Mouse (Mus musculus) telencephalon, adult 2 months (tissue): ENCODE measurements at regions not wholly inside any gene's neighbourhood (a gene's known extent, or its start where the extent isn't known, plus 50 kb on each side); places are given as distances from the start of the nearest gene placed in this dataset.

ENCODE experiments used
- DNase-seq: peaks from one replicate; pipeline ENCODE4 v3.0.0-alpha.2; 2011; ENCODE audit warnings: low read depth, low spot score

DNA sequence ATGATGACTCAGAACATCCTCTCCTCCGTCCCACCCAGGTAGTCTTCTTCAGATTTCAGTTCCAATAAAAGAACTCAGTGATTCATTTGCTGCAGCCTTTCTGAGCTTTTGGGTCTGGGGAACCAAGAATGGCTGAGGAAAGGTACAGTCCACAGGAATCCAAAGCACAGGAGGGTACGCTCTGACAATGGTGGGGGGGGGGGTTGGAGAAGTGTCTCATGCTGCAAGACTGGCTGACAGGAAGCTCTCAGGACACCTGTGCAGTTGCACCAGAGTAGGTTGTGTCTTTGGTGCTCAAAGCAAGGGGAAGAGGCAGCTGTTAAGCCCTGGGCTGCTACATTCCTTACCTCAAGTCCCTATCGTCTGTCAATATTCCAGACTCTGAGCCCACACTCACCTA is 192.7 kb upstream of the Bcl6 start:
- no peak for DNase-seq

DNA sequence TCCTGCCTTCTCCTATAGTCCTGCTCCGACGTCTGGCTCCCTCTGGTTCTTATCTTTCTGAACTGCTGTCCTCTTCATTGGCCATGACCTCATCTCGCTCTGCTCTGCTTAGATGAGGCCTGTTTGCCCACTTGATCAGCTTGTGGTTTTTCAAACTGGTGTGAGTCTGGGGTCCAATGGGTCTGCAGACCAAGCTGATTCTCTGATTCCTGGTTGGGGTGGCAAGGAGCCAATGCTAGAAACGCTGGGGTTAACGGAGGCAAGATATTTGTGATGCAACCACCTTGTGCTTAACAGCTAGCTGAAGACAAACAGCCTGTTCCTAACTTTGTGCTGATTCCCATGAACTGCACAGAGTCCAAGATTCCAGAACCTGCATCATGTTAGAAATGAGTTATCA is 192.0 kb upstream of the Bcl6 start:
- no peak for DNase-seq

DNA sequence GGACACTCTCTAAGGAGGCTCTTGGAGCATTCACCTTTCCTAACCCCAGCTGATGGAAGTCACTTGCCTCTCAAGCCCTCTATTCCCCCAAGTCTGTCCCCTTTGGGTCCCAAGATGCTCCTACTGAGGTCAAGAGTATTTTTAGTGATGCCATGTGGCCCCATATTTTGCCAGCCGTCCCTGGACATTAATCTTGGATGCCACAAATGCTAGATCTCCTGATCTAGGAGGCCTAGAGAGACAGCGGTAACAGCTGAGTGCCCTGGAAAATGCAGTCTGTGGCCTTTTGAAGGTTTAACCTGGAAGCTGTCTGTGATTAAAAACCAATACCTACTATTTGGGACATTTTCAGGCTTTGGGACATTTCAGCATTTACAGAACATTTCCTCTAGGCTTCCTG is 188.9 kb upstream of the Bcl6 start:
- no peak for DNase-seq

DNA sequence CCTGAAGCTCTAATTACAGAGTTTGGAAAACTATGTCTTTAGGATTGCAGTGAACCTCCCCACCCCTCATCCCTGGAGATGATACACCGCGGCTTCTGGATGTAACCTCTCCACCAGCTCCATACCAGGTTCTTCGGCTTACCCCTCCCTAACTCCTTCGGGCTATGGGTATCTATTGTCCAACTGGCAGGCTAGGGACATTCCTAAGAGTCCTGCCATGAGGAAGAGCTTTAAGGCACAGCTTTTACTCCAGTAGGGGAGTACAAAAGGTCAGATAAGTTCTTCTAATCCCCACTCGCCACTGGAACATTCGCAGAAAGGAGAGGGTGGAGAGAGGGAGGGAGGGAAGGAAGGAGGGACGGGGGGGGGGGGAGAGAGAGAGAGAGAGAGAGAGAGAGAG is 188.5 kb upstream of the Bcl6 start:
- no peak for DNase-seq

DNA sequence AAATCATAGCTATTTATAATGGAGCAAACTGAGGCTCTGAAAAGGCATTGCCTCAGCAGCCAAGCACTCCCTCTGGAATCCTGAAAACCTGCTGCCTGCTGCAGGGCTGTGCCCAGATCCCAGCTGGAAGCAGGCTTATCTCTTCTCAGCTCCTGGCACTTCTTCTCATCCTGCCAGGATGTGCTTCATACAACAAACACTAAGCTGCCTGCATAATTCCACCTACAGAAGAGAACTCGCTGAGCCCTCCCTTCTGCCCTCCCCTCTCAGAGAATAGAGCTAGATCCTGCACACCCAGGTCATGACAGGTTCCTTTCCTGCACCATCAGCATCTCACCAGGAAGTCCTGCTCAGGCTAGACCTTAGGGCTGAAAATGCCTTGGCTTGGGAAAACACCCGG is 187.4 kb upstream of the Bcl6 start:
- peak; percentile 80 for DNase-seq

DNA sequence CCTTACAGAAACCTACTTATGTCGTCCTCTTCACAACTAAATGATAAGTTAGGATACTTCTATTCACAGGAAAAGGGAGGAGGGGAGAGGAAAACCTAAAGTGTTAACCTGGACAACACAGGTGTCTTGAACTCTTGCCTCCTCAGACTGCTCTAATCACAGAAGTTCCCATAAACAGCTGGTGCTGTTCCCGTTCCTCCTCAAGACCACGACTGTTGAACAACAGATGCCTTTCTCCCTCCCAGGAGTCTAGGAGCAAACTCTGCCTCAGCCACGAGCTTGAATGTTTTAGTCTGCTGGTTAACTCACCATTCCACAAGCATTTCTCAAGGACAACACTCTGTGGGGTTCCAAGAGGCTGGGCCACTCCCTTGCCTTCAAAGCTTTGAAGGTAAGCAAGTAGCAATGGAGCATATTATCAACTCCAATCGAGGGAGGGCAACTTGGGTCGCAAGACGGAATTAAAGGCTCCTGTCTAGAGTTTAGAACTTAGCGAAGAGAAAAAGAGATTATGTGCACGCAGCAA is 186.6 kb upstream of the Bcl6 start:
- DNase-seq, result no peak

DNA sequence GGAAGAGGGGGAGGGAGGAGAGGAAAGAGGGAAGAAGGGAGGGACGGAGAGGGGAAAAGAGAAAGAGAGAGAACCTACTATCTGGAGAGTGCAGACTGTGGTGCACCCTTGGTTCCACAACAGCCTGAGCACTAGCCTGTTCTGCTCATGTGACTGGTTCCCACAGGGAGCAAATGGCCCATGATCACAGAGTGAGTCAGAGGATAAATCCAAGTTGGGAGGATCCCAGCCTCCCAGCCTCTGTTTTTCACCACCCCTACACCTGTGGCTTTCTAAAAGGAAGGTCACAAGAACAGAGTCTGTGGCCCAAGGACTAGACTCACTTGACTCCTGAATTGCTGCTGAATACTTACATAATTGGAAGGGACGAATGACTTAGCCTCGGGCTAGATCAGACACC is 185.9 kb upstream of the Bcl6 start:
- no peak for DNase-seq

DNA sequence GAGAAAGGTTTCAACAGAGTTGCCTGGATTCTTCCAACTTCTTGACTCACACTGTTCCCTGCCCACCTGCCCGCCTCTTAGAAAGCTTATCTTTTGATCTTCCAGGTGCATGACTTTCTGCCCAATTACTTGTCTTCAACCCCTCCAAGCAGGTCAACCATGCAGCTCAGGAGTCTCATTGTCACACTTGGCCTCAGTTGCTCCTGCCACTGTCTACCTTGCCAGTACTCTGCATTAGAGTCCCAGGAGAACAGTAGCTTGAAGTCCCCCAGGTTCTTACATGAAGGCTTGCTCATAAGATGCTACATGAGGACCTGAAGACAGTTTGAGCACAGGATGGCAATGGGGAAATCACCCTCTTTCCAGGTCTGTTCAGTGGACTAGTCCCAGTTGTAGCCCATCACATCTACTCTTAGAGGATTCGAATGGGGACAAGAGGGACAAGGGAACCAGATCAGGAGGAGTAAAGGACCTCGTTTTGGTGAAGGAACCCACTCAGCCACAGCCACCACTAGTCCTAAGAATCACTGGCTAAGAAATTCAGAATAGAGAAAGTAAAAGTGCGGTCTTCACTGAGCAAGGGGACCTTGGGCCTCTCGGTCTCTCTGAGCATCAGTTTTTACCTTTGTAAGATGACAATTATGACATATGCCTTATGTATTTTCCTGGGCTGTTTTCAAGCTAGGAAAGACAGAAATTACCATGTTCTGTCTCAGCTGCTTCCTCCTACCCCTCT is 185.3 kb upstream of the Bcl6 start:
- DNase-seq, result no peak

DNA sequence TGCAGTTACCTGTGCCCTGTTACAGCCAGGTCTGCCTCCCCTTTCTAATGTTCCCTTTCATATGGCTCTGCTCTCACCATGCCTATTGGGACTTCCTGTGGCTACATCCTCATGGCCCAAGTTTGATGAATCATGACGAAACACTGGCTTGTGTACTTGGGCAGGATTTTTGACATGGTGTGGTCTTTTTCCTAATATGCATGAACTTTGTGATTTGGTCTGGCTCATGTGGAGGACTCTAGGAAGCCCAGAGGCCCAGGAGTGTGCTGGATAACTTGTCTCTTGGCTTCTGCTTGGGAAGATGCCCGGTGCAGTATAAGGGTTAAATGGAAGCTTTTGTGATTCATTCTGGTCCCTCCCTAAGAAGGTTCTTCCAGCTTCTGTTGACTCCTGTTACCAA is 184.0 kb upstream of the Bcl6 start:
- DNase-seq, result no peak

DNA sequence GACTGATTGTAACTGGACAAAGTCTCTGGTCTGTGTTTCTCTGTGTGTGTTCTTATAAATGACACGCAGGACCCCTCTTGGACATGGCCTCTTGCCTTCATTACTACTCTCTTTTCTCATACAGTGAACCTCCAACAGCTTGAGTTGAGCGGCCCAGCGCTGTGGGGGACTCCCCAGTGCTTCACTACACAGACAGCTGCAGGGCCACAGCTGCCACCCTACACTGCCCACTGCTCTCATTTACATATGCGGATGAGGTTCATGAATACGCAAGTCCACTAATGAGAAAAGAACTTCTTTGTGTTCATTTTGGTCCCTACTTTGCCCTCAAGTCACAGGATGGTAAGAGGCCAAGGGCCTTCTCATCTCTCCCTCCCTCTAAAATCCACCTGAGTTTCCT is 183.4 kb upstream of the Bcl6 start:
- no peak for DNase-seq

DNA sequence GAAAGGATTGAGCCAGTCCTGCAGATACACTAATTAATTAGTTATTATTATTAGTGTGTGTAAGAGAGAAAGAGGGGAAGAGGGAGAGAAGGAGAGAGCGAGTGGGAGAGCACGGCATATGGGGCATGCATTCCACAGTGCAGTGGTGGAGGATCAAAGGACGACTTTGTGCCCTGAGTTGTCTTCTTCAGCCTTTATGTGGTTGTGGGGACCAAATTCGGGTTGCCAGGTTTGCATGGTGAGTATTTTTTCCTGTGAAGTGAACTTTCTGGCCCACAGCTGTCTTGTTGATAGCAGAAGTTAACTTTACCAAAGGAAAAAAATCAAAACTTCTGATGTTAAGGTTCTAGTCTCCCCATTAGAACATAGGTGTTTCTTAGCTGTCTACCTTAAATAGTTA is 182.5 kb upstream of the Bcl6 start:
- no peak for DNase-seq

DNA sequence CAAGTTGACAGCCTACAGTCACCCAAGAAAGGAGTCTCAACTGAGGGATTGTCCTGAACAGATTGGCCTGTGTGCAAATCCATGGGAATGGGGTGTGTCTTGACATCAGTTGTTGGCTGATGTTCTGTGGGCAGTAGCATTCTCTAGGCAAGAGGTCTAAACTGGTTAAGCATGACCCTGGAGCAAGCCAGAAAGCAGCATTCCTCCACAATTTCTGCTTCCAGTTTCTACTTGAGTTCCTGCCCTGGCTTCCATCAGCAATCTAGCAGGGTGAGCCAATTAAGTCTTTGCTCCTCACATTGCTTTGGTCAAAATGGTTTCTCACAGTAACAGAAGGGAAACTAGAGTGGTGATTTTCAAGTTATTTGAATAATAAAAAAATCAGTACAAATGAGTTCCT is 177.8 kb upstream of the Bcl6 start:
- DNase-seq, result no peak

DNA sequence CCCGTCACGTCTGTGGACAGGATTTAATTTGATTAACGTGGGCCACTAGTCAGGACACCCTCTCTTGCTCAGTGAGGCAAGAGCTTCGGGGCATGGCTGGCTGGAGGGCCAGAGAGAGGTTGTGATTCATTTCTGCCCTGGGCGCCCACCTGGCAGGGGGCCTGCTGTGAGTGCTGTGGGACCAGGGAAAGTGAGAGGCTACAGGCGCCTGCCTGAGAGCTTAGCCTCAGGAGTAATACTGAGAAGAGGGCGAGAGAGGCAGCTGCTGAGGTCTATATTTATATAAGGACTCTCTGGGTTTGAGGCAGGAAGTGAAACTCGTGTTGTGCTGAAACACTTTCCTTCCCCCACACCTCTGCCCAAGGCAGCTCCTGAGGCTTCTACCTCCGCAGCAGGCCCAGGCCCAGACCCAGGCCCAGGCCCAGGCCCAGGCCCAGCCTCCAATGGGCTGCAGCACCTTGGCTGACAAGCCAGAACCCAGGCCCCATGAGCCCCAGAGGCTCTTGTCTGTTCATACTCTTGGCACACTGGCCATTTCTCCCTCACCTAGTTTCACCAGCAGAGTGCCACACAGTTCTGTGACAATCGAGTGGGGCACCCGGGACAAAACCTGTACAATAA is 176.9 kb upstream of the Bcl6 start:
- DNase-seq, result no peak

DNA sequence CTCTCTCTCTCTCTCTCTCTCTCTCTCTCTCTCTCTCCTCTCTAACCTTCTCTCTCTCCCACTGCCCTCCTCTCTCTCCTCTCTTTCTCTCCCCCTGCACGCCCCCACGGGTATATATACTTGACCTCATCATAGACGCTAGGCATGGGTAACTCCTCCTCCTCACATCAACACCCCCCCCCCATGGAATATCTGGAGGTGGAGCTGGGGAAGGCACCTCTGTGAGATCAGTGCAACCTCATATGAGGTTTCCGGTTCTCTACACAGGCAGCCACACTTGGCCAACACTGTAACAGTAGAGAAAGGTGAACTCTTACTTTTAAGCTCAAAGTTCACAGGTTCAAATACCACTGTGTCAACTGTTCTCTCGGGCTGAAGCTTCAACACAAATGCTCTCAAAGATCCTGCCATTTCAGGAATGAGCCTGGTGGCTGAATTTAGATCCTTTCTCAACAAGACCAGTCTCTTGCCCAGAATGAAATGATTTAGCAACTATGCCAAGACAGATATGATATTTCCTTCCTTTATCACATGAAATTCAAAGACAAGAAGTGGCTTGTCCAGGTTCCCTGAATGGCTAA is 172.1 kb upstream of the Bcl6 start:
- DNase-seq, result no peak

DNA sequence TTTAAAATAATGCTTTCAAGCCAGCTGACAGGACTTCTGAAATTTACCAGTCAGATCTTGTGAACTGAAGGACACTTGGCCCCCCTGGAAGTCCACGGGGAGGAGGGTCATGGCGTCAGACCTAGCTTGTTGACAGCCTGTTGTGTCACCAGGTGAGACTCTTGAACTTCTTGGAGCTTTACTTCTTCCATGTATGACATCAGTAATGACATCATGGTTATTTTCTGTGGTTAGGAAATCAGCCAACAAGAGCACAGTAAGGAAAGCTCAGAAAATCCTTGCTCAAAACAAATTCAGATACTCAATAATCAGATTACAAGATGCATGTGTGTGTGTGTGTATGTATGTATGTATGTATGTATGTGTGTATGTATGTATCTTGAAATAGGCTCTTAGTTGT is 170.7 kb upstream of the Bcl6 start:
- no peak for DNase-seq

DNA sequence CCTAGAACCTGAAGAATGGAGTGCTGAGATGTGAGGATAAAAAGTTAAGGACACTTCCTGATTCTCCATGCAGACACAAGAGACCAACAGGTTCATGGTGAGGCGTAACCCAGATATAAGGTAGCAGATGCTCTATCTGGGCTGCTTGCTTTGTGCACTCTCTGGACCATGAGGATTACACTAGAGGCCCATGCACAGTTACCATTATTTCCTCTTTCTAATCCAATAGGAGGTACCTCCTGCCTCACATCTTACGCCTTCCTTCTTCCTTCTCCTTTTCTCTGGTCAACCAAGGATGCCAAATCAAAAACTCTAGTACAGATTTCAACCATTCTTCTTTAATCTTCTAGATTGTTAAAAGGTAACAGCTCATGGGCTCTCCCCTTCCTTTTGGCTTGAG is 169.1 kb upstream of the Bcl6 start:
- DNase-seq, result no peak

DNA sequence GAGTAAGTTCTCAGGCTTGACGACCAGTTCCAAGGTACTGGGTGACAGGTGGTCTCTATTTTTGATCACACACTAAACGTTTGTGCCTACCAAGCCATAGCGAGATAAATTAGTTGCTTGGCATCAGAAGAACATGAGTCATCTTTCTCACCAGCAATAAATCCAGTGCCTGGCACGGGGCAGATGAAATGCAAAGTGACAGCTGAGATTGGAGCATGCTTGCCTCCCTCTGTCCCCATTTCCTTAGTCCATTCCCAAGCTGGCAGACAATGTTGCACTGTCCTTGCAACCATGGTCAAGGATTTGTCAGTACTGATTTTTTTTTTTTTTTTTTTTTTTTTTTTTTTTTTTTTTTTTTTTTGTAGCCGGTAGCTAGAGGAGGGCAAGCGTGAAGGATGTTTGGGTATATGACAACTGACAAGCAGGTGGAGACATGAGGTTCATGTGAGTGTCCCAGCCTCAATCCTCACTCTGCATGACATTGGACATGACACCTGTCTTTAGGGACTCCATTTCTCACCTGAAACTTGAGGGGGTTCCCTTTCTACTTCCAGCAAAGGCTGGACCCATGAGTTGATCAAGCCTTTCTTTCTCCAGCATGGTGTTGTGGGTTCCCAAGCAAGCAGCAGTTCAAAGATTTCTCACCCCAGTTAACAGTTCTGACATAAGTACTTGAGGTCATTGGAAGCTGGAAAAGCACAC is 168.2 kb upstream of the Bcl6 start:
- peak; percentile 49 for DNase-seq

DNA sequence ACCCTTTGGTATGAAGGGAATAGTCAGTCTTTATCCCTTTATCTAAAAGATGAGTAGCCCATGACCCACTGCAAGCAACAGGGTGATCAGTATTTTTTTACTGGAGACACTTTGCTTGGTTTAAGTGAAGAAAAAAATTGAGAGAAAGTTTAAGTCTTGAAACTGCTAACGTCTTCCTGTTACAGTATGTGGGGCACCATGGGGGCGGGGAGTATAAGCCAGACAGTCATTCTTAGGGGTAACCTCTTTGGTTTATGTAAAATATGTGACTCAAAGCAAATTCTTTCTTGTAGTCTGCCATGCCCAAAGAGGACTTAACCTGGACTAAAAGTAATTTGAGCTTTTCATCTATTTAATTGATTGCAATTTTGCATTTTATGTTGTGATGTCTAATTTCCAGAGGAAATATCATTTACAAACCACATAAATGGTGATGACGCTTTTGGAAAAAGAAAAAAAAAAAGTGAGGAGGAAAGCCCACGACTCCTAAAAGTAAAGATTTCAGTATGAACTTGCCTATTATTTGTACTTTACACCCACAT is 166.2 kb upstream of the Bcl6 start:
- DNase-seq, result no peak

DNA sequence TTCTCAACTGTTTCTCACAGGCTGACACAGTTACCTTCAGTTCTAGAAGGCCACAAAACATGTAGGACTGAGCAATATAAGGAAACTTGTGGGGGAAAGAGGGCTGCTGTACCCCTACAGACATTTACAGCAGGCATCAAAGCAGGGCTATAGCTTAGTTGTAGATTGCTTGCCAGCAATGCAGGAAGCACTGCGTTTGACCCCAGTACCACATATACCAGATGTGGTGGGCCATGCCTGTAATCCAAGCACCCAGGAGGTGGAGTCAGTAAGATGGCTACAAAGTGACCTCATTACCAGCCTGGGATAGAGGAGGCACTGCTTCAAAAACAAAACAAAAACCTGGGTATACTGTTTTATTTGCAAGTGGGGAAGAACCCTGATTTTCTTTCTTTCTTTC is 165.3 kb upstream of the Bcl6 start:
- no peak for DNase-seq

DNA sequence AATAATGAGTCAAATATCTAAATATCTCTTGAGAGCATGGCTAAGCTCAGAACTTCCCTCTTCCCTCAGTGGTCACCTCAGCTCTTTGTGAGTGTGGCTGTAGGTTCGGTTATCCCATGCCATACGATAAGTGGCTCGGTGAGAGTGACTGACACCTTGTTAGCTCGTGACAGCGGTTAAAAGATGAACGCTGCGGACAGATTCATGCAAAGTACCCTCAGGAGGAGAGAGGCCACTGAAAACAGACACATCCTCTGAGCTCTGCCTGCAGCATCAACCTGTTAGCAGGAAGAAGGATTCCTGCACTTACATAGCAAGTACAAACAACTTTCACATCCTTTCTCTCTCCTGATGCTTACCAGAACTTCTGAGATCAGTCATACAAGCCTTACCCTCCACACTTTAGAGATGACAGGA is 163.2 kb upstream of the Bcl6 start:
- DNase-seq, result no peak

DNA sequence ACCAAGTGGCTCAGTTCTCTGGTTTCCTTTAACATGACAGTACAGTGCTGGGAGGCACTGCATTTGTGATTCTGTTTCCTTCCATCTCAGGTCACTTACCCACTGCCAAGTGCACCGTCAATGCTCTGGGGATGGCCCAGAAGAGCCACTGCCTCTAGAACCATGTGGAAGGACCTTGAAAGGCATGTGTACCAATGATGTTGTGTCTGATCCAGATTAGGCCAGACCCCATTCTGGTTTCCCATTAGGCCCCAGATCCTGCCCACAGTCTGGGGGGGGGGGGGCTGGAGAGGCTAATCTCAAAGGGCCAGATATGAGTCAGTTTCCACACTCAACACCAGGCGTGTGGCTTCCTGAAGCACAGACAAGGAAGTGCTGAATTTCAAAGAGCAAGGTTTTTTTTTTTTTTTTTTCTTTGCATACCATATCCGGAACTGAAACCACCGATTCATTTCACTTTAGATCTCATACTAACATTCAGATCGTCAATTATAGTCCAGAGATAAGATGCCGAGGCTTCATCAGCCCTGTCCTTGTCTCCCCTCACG is 162.6 kb upstream of the Bcl6 start:
- DNase-seq, result no peak

DNA sequence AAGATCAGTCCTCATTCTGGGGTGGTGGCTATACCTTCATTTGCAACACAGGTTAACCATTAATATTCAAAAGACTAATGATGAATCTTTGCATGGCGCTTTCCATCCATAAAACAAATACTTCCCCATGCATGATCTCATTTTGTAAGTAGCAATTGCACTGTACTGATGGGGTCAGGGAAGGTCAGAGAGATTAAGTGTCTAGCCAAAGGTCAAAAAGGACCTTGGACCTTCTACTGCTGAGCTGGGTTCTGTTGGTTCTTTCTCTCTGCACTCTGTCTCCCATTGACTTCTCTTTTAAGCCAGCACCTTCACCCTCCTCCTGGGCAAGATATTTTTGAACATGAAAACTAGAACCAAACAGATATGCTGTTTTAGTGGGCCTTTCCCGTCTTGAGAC is 161.9 kb upstream of the Bcl6 start:
- no peak for DNase-seq
